Mouse (Mus musculus) megakaryocyte, embryonic 14.5 days (primary cell): ENCODE measurements around the gene Mthfd1l.

Experiments used
- FLI1 ChIP-seq: IDR thresholded peaks from 2 replicates; pipeline ENCODE4 v1.6.1; 2012; ENCODE audit warnings: low read length, inconsistent platforms, mixed read lengths
- GATA1 ChIP-seq: IDR thresholded peaks from 3 replicates; pipeline ENCODE4 v1.6.1; 2012; ENCODE audit warnings: mixed read lengths, low read length, inconsistent platforms, borderline replicate concordance

GRCm38 (mm10) chr10:4083609-4084008, 110.7 kb downstream of the Mthfd1l start:
- no peak for TF ChIP-seq GATA1
- no peak for TF ChIP-seq FLI1
